Mouse (Mus musculus) CH12.LX (cell line): ENCODE measurements around the gene Pde3a. TPM values are rescaled to one million over a fixed set of nuclear protein-coding genes. Genes with fewer than 3 reads are reported as not detected.

Source experiments
- DNase-seq: peaks from one replicate; pipeline ENCODE4 v3.0.0-alpha.2; 2013; ENCODE audit errors: extremely low read depth
- H3K27ac ChIP-seq: 2 replicates; pipeline ENCODE4 v1.5.1; 2012; ENCODE audit warnings: low read depth, mild to moderate bottlenecking, control low read depth, moderate library complexity; ENCODE audit not compliant: insufficient read depth
- H3K27me3 ChIP-seq: replicated peaks from 2 replicates; pipeline ENCODE3; 2012; ENCODE audit warnings: inconsistent platforms
- H3K36me3 ChIP-seq, 2 experiments: replicated peaks in 1 of 2; 2 replicates each; pipeline versions ENCODE3 to v1.6.1; 2012; ENCODE audit warnings: inconsistent platforms in 1 of 2, low read length in 1 of 2, mild to moderate bottlenecking in 1 of 2, mixed read lengths in 1 of 2, moderate library complexity in 1 of 2; ENCODE audit not compliant: control insufficient read depth in 1 of 2, insufficient read depth in 1 of 2
- H3K4me1 ChIP-seq, 2 experiments: 2 replicates each; pipeline ENCODE4 v1.6.1; 2012; ENCODE audit warnings: inconsistent platforms in 1 of 2, moderate library complexity in 1 of 2; ENCODE audit not compliant: insufficient read depth in 2 of 2, control insufficient read depth in 1 of 2
- H3K4me2 ChIP-seq: 2 replicates; pipeline ENCODE4 v1.6.1; 2012; ENCODE audit warnings: low read depth, mild to moderate bottlenecking, control low read depth; ENCODE audit not compliant: poor library complexity, insufficient read depth, severe bottlenecking
- H3K4me3 ChIP-seq, 3 experiments: fragments of 150-350 bp in 1 of 3; sonication (generic) in 1 of 3; replicated peaks in 1 of 3; 2 replicates each; pipeline versions ENCODE3 to v1.5.1; 2011 to 2012; ENCODE audit warnings: low read depth in 2 of 3, low read length in 2 of 3, mild to moderate bottlenecking in 2 of 3, moderate library complexity in 2 of 3, control low read depth in 1 of 3, improper control_type of control experiment in 1 of 3, inconsistent platforms in 1 of 3, mixed read lengths in 1 of 3; ENCODE audit not compliant: poor library complexity in 1 of 3
- H3K79me2 ChIP-seq: replicated peaks from 2 replicates; pipeline ENCODE4 v1.6.1; 2012; ENCODE audit warnings: mild to moderate bottlenecking, moderate library complexity; ENCODE audit not compliant: control insufficient read depth, poor library complexity, insufficient read depth, severe bottlenecking; ENCODE audit errors: extremely low read depth
- H3K9ac ChIP-seq: 2 replicates; pipeline ENCODE4 v1.6.1; 2012; ENCODE audit warnings: low read depth, mild to moderate bottlenecking, control low read depth, moderate library complexity; ENCODE audit not compliant: insufficient read depth
- H3K9me3 ChIP-seq: replicated peaks from 2 replicates; pipeline ENCODE3; 2012; ENCODE audit warnings: low read length, inconsistent platforms, mixed read lengths
- BHLHE40 ChIP-seq: IDR thresholded peaks from 2 replicates; pipeline ENCODE4 v1.6.1; 2011; ENCODE audit warnings: mild to moderate bottlenecking, low read depth, low read length, improper control_type of control experiment
- CTCF ChIP-seq, 2 experiments: IDR thresholded peaks in 1 of 2; conservative IDR thresholded peaks in 1 of 2; 2 replicates each; pipeline ENCODE4 v1.5.1; 2011 to 2012; ENCODE audit warnings: low read depth in 2 of 2, low read length in 2 of 2, improper control_type of control experiment in 1 of 2, inconsistent platforms in 1 of 2, mild to moderate bottlenecking in 1 of 2, moderate library complexity in 1 of 2
- E2F4 ChIP-seq: IDR thresholded peaks from 2 replicates; pipeline ENCODE4 v1.6.1; 2011; ENCODE audit warnings: low read depth, low read length, improper control_type of control experiment; ENCODE audit not compliant: insufficient replicate concordance
- ETS1 ChIP-seq: conservative IDR thresholded peaks from 2 replicates; pipeline ENCODE4 v1.6.1; 2012; ENCODE audit warnings: low read depth, mild to moderate bottlenecking, inconsistent platforms, low read length, improper control_type of control experiment, moderate library complexity
- GABPA ChIP-seq: IDR thresholded peaks from 2 replicates; pipeline ENCODE4 v1.6.1; 2012; ENCODE audit warnings: low read depth, low read length, improper control_type of control experiment, inconsistent platforms; ENCODE audit not compliant: insufficient replicate concordance
- IRF4 ChIP-seq: IDR thresholded peaks from 2 replicates; pipeline ENCODE4 v1.6.1; 2014; ENCODE audit warnings: low read depth, mild to moderate bottlenecking, inconsistent platforms, low read length, improper control_type of control experiment
- JUN ChIP-seq: IDR thresholded peaks from 2 replicates; pipeline ENCODE4 v1.6.1; 2011; ENCODE audit warnings: low read depth, mild to moderate bottlenecking, low read length, improper control_type of control experiment, moderate library complexity; ENCODE audit not compliant: insufficient read depth
- JUND ChIP-seq: conservative IDR thresholded peaks from 2 replicates; pipeline ENCODE4 v1.6.1; 2011; ENCODE audit warnings: low read depth, low read length, improper control_type of control experiment
- KAT2A ChIP-seq: IDR thresholded peaks from 2 replicates; pipeline ENCODE4 v1.6.1; 2012; ENCODE audit warnings: low read length, improper control_type of control experiment, inconsistent platforms; ENCODE audit not compliant: insufficient replicate concordance
- MAZ ChIP-seq: IDR thresholded peaks from 2 replicates; pipeline ENCODE4 v1.6.1; 2012; ENCODE audit warnings: low read depth, mild to moderate bottlenecking, inconsistent platforms, low read length, improper control_type of control experiment, moderate library complexity
- NELFE ChIP-seq: IDR thresholded peaks from 2 replicates; pipeline ENCODE4 v1.6.1; 2011; ENCODE audit warnings: low read depth, low read length, improper control_type of control experiment
- RAD21 ChIP-seq: IDR thresholded peaks from 2 replicates; pipeline ENCODE4 v1.6.1; 2011; ENCODE audit warnings: low read depth, mild to moderate bottlenecking, low read length, improper control_type of control experiment, moderate library complexity
- RCOR1 ChIP-seq: conservative IDR thresholded peaks from 2 replicates; pipeline ENCODE4 v1.6.1; 2012; ENCODE audit warnings: low read depth, mild to moderate bottlenecking, inconsistent platforms, low read length, improper control_type of control experiment
- SMC3 ChIP-seq: IDR thresholded peaks from 2 replicates; pipeline ENCODE4 v1.6.1; 2011; ENCODE audit warnings: low read depth, low read length, improper control_type of control experiment
- TCF12 ChIP-seq: IDR thresholded peaks from 2 replicates; pipeline ENCODE4 v1.6.1; 2014; ENCODE audit warnings: low read depth, mild to moderate bottlenecking, inconsistent platforms, low read length, improper control_type of control experiment
- USF1 ChIP-seq: IDR thresholded peaks from 2 replicates; pipeline ENCODE4 v1.6.1; 2014; ENCODE audit warnings: low read depth, mild to moderate bottlenecking, inconsistent platforms, low read length, improper control_type of control experiment
- ZNF384 ChIP-seq: IDR thresholded peaks from 2 replicates; pipeline ENCODE4 v1.6.1; 2012; ENCODE audit warnings: low read depth, low read length, improper control_type of control experiment, inconsistent platforms
- dilution Hi-C: fragments of 300-500 bp; cut with MboI; formaldehyde crosslinking; loops from 2 replicates; pipeline ENCODE4 v1.14.3; 2020; ENCODE audit warnings: low sequenced_read_pairs; ENCODE audit not compliant: extremely low pct_unique_long_range_greater_than_20kb, extremely low pct_ligation_motif_present
- in situ Hi-C: fragments of 300-500 bp; cut with MboI; formaldehyde crosslinking; loops from 3 replicates; pipeline ENCODE4 v1.14.3; 2019; ENCODE audit warnings: low sequenced_read_pairs, low pct_ligation_motif_present, low pct_unique_long_range_greater_than_20kb, mixed read lengths
- polyA plus RNA-seq: library from polyadenylated mRNA; unstranded; fragments of >175 nt; gene quantifications from 2 replicates; pipeline ENCODE4 v1.2.1, GENCODE M21; 2012; ENCODE audit warnings: low read depth; ENCODE audit not compliant: insufficient read length
- total RNA-seq, 2 experiments: library from RNA; depleted of rRNA; stranded (reverse); fragments of 300-350 nt in 1 of 2; fragments of >200 nt in 1 of 2; gene quantifications; 2 replicates each; pipeline ENCODE4 v1.2.3; 2012 to 2014

Pde3a gene
- total and polyA plus RNA-seq, 3 experiments = under 0.01 to 0.04 (median 0.03) TPM

- dilution Hi-C loops = no loop called here
- H3K9ac ChIP-seq = no peak overlapping the region
These were observed 246.8 kb downstream of the Pde3a start for GRCm38 (mm10) chr6:141495634-141496418.

GRCm38 (mm10) chr6:141499511-141499910 is 250.4 kb downstream of the Pde3a start:
- H3K4me2 ChIP-seq = no peak overlapping the region
- in situ Hi-C loops = loop anchor here (25.0 kb wide), 3 partner anchors 288 to 1238 kb away; partner anchors contain the start of gene Ldhb

More at GRCm38 (mm10) chr6:141495634-141496418, 246.8 kb downstream of the Pde3a start:
- H3K79me2 ChIP-seq = no peaks in the 10 kb centered on the region
- H3K4me2 ChIP-seq = no peak overlapping the region
- no peak for DNase-seq
- no peak for TF ChIP-seq RCOR1
- TF ChIP-seq USF1 = no peak
- TF ChIP-seq MAZ = no peak
- no peak for TF ChIP-seq JUN
- no peak for TF ChIP-seq IRF4
- no peak for TF ChIP-seq GABPA
- no peak for TF ChIP-seq ZNF384
- no peak for TF ChIP-seq TCF12
- TF ChIP-seq CTCF (conservative IDR thresholded peaks at IDR 0.05 in 1 of 2, IDR thresholded peaks at IDR 0.05 in 1 of 2; ENCODE audit: low read depth in 2 of 2, low read length in 2 of 2) = no peak
- TF ChIP-seq NELFE = no peak
- no peak for TF ChIP-seq BHLHE40
- TF ChIP-seq KAT2A = no peak
- TF ChIP-seq E2F4 = no peak
- TF ChIP-seq ETS1 = no peak
- no peak for TF ChIP-seq JUND
- TF ChIP-seq, all 38 proteins: peak for 0
- Histone ChIP-seq H3K4me3 (no peak overlapping the region), H3K4me1 (no peaks in the 10 kb centered on the region), H3K9me3 (peaks cover 12% of the 10 kb centered on the region), H3K36me3 (no peaks in the 10 kb centered on the region), H3K27me3 (no peaks in the 10 kb centered on the region), H3K27ac (no peak overlapping the region)
- in situ Hi-C loops = loop anchor here (25.0 kb wide), 3 partner anchors 291 to 1241 kb away; partner anchors contain the start of gene Ldhb

More at GRCm38 (mm10) chr6:141499511-141499910, 250.4 kb downstream of the Pde3a start:
- H3K4me3 ChIP-seq = no peak overlapping the region
- H3K79me2 ChIP-seq = no peaks in the 10 kb centered on the region
- H3K27me3 ChIP-seq = no peaks in the 10 kb centered on the region
- H3K36me3 ChIP-seq = no peaks in the 10 kb centered on the region
- no peaks in the 10 kb centered on the region for H3K4me1 ChIP-seq
- no peak overlapping the region for H3K9ac ChIP-seq
- H3K27ac ChIP-seq = no peak overlapping the region
- DNase-seq = peak; percentile 34
- TF ChIP-seq CTCF (conservative IDR thresholded peaks at IDR 0.05 in 1 of 2, IDR thresholded peaks at IDR 0.05 in 1 of 2; ENCODE audit: low read depth in 2 of 2, low read length in 2 of 2) = peak in 1 of 2 experiments; percentile 59
- TF ChIP-seq RAD21 = peak; percentile 58
- no peak for TF ChIP-seq MAZ
- TF ChIP-seq SMC3 = peak; percentile 42
- H3K9me3 ChIP-seq = peaks cover 4% of the 10 kb centered on the region
- dilution Hi-C loops = no loop called here
